Mouse (Mus musculus): ENCODE measurements around the gene Chmp6. TPM values are rescaled to one million over a fixed set of nuclear protein-coding genes. Genes with fewer than 3 reads are reported as not detected.

Chmp6 gene
- total RNA-seq, 2 experiments from 2014 or later: 32.7 to 33.3 TPM

DNA sequence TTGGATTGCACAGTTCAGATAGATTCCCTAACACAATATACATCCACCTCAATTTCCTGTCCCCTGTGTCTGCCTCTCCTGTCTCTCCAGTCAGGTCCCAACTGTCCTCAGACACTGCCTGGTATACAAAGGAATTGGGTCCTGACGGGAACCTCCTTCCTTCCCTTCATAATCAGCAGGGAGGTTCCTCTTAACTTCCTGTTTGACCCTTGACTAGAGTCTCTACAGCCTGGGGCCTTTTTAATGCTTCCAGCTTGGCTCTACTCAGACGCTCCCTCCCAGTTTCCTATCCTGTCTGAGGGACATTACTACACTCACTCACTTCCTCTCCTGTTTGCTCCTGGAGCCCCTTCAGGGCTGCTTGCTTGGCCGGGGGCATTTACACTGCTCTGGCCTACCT lies 42.2 kb downstream of the Chmp6 start:
- DNase-seq (ENCODE audit: low spot score): no peak

DNA sequence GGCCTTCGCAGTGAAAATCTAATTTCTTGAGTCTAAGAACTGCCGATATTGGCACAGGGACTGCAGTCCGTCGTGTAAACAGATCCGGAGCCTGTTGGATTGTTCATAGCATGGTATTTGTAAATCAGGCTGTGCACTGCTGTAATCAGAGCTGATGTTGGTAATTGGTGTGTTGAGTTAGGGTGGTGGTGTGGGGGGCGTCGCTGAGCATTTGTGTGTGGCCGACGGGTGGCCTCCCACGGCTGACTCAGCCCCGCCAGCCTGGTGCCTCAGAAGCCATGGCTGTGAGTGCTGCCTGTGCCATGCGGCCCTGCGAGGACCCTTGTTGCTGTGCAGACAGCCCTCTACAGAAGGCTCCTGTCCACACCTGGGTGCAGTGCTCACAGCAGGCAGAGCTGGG lies 43.3 kb downstream of the Chmp6 start:
- DNase-seq (ENCODE audit: low spot score): no peak

DNA sequence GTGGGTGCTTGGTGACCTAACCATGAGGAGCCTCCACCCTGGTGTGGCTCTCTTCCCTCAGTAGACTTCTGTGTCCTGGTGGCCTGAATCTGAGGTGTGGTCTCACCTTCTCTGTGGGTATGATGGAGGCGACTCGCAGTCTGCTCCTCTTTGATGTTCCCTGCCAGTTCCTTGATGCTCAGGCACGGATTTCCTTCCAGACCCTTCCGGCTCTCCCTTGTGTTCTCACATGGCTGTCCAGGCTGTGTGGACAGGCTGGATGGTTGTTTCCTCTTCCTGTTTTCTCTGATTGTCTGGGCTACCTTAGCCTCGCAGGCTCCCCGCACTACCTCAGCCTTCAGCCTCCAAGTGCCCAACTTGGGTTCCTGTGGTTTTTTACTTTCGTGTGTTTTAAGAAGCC lies 45.6 kb downstream of the Chmp6 start:
- DNase-seq (ENCODE audit: low spot score): no peak

DNA sequence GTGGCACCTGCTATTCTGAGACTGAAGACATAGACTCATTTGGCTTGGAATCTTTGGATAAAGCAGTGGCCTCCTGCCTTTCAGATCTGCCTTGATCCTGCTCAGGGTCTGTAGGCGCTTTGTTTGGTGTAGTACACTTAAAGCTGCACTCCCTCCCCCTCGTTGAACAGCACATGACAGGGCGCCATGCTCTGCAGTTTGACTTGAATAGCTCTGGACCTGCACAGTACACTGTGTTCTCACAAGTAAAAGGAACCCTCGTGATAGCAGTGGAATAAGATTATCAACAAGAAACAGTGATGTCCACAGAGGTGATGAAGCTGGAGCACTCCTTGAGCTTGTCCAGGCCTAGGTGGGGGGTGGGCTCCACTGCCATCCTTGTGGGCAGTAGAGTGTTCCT lies 46.5 kb downstream of the Chmp6 start:
- no peak for DNase-seq (ENCODE audit: low spot score)

DNA sequence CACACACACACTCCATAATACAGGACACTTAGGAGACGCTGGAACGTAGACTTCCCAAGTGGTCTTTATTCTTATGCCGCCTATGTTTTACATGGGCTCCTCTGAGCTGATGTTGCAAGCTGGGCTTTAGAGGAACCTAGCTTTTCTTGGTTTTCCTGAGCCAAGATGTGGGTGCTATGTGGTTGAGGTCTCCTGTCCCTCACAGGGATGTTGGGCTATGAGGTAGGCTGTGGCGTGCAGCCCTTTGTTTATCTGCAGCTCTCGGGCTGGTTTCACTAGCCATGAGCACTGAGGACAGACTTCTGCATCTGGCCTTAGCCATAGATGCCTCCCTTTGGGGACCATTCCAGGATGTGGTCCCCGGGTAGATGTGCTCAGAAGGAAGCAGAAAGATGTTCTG lies 47.4 kb downstream of the Chmp6 start:
- DNase-seq (ENCODE audit: low spot score): no peak

DNA sequence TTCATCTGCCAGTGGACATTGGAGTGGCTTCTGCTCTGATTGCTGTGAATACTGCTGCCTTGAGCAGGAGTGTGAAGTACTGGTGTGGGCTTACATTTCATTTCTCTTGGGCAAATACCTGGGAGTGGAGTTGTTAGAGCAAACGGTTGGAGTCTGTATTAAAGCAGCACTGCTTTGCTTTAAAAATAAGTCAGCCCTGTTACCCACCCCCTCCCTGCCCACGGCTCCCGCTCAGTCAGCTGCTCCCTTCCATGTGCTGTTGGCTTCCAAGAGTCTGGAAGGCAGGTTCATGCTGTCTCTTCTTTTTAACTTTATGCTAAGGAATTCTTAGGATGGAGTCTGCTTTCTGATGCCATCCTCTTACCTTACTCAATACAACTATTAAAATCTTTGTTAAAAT lies 48.3 kb downstream of the Chmp6 start:
- DNase-seq (ENCODE audit: low spot score): no peak

DNA sequence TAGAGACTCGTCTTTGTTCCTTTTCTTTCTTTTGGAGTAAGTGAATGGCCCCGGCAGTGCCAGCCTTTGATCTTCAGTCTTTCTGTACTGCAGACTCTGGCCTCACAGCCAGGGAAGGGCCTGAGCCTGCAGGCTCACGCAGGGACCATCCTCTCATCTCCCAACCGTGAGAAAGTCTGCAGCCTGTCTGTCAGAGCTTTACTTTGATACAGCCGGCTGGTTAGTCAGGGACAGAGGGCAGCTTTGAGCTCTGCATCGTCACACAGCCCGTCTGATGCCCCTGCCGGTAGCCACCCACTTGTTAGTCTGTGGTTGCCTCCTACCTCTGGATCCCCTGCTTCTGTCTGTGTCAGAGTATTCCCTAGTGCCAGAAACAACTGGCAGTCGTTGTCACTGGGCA lies 51.8 kb downstream of the Chmp6 start:
- no peak for DNase-seq (ENCODE audit: low spot score)

DNA sequence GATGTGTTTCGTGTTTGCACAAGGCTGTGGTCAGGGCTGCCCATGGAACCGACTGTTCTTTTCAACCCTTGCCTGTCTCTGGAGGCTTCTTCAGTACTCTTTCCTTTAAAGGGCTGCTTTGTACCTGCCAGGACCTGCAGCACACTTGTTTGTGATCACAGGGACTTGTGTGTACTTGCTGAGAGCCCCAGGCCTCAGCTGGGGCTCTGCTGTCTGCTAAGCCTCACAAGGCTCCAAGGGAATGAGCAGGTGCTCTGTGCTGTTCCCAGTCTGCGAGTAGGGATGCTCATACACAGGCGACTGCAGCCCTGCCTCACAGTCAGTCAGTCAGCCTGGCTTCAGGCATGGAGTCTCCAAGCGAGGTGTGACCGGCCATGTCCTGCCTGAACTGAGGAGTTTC lies 53.1 kb downstream of the Chmp6 start:
- no peak for DNase-seq (ENCODE audit: low spot score)

DNA sequence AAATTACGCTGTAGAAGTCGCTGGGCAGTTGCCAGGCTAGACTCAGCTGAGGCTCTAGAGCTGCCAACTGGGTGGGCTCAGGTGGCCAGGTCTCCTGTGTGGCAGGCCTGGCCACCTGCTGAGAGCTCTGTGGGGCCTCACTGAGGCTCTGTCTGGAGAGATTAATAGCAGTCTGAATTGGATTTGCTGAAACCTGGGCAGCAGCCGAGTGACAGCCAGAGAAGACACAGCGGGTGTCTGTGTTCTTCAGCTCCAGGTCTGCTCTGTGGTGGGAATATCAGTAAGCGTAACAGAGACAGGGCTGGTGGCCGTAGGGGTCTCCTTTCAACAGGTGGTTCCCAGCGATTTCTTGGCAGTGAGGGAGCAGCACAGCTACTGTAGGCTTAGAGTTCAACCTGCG lies 54.2 kb downstream of the Chmp6 start:
- DNase-seq (ENCODE audit: low spot score): no peak

DNA sequence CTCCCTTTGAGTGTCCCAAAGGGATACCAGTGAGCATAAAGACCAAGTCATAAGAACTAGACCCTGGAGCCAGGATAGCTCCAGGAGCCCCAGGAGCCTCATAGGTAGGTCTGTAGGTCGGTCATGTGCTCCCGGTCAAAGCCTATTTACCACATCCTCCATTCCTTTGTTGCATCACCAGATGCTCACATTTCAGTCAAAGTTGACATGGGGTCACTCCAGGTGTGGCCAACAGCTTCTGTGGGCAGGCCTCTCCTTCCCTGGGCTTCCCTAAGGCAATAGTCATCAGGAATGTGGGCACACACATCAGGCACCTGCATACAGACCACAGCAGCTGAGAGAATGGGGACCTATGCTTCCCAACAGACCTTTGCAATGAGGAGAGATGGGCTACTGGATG lies 54.7 kb downstream of the Chmp6 start:
- DNase-seq (ENCODE audit: low spot score): no peak

Other genes with a start within 250 kb of the Chmp6 start
- 1 to 10 TPM; 1.1 to 1.9 TPM for gene Baiap2, start 29.3 kb downstream of the Chmp6 start, total RNA-seq (2021)
- 1 to 10 TPM; 3.2 to 3.6 TPM for gene Aatk, start 133.7 kb downstream of the Chmp6 start, total RNA-seq (2021)
- gene Cep131, start 173.4 kb downstream of the Chmp6 start, total RNA-seq (2021): 1 to 10 TPM; 6.0 to 8.4 TPM
- 1 to 10 TPM; 4.1 to 4.9 TPM for gene Tepsin, start 185.3 kb downstream of the Chmp6 start, total RNA-seq (2021)
- 10 to 100 TPM; 45.7 to 48.1 TPM for gene Ndufaf8, start 185.5 kb downstream of the Chmp6 start, total RNA-seq (2021)
- gene Slc38a10, start 237.9 kb downstream of the Chmp6 start, total RNA-seq (2021): 10 to 100 TPM; 39.0 to 48.2 TPM

Data from gastrocnemius, adult 18-20 months (tissue).